Mouse (Mus musculus) MEL (cell line): ENCODE results near the gene Zbed3. TPM values are rescaled to one million over a fixed set of nuclear protein-coding genes. Genes with fewer than 3 reads are reported as not detected.

Source experiments
- DNase-seq: peaks from one replicate; pipeline ENCODE4 v3.0.0; 2011; ENCODE audit warnings: low read depth, low spot score
- H3K27ac ChIP-seq: 2 replicates; pipeline ENCODE4 v1.5.1; 2012; ENCODE audit warnings: low read depth, mild to moderate bottlenecking, control low read depth, low read length, moderate library complexity; ENCODE audit not compliant: control insufficient read depth
- H3K27me3 ChIP-seq, 2 experiments: fragments of 150-350 bp in 1 of 2; sonication (generic) in 1 of 2; 2 replicates each; pipeline ENCODE4 v1.6.1; 2012; ENCODE audit warnings: low read length in 2 of 2, mild to moderate bottlenecking in 2 of 2, improper control_type of control experiment in 1 of 2, moderate library complexity in 1 of 2; ENCODE audit not compliant: insufficient read depth in 2 of 2, control insufficient read depth in 1 of 2
- H3K36me3 ChIP-seq, 2 experiments: 2 replicates each; pipeline ENCODE4 v1.6.1; 2012 to 2014; ENCODE audit warnings: low read length in 2 of 2, improper control_type of control experiment in 1 of 2, inconsistent platforms in 1 of 2, mild to moderate bottlenecking in 1 of 2; ENCODE audit not compliant: insufficient read depth in 2 of 2, control insufficient read depth in 1 of 2
- H3K4me1 ChIP-seq, 2 experiments: fragments of 150-350 bp in 1 of 2; sonication (generic) in 1 of 2; 2 replicates each; pipeline ENCODE4 v1.6.1; 2012; ENCODE audit warnings: low read length in 2 of 2, improper control_type of control experiment in 1 of 2, mild to moderate bottlenecking in 1 of 2; ENCODE audit not compliant: insufficient read depth in 2 of 2, control insufficient read depth in 1 of 2
- H3K4me3 ChIP-seq, 2 experiments: fragments of 150-350 bp in 1 of 2; sonication (generic) in 1 of 2; 2 replicates each; pipeline ENCODE4 v1.5.1; 2012; ENCODE audit warnings: low read depth in 2 of 2, low read length in 2 of 2, mild to moderate bottlenecking in 2 of 2, moderate library complexity in 2 of 2, control low read depth in 1 of 2, improper control_type of control experiment in 1 of 2; ENCODE audit not compliant: control insufficient read depth in 1 of 2, insufficient read depth in 1 of 2
- H3K79me2 ChIP-seq: 2 replicates; pipeline ENCODE4 v1.6.1; 2012; ENCODE audit warnings: mild to moderate bottlenecking, low read length, moderate library complexity; ENCODE audit not compliant: control insufficient read depth, poor library complexity, insufficient read depth
- H3K9ac ChIP-seq: 2 replicates; pipeline ENCODE4 v1.6.1; 2012; ENCODE audit warnings: low read depth, mild to moderate bottlenecking, control low read depth, low read length, moderate library complexity; ENCODE audit not compliant: control insufficient read depth, poor library complexity, severe bottlenecking
- H3K9me3 ChIP-seq: fragments of 150-350 bp; sonication (generic); replicated peaks from 2 replicates; pipeline ENCODE4 v1.6.1; 2012; ENCODE audit warnings: mild to moderate bottlenecking, low read length, improper control_type of control experiment, moderate library complexity; ENCODE audit not compliant: insufficient read depth
- BHLHE40 ChIP-seq: IDR thresholded peaks from 2 replicates; pipeline ENCODE4 v1.6.1; 2012; ENCODE audit warnings: low read depth, mild to moderate bottlenecking, inconsistent platforms, low read length, improper control_type of control experiment, borderline replicate concordance
- CHD1 ChIP-seq: IDR thresholded peaks from 2 replicates; pipeline ENCODE4 v1.6.1; 2012; ENCODE audit warnings: low read depth, mild to moderate bottlenecking, inconsistent platforms, low read length, improper control_type of control experiment
- CHD2 ChIP-seq: IDR thresholded peaks from 2 replicates; pipeline ENCODE4 v1.6.1; 2011; ENCODE audit warnings: low read length, improper control_type of control experiment
- E2F4 ChIP-seq: IDR thresholded peaks from 2 replicates; pipeline ENCODE4 v1.6.1; 2011; ENCODE audit warnings: low read depth, low read length, improper control_type of control experiment, borderline replicate concordance
- EP300 ChIP-seq, 2 experiments: IDR thresholded peaks; 2 replicates each; pipeline ENCODE4 v1.6.1; 2011; ENCODE audit warnings: improper control_type of control experiment in 2 of 2, low read length in 2 of 2, low read depth in 1 of 2, mild to moderate bottlenecking in 1 of 2
- GATA1 ChIP-seq: IDR thresholded peaks from 2 replicates; pipeline ENCODE4 v1.6.1; 2011; ENCODE audit warnings: low read depth, low read length, improper control_type of control experiment
- HCFC1 ChIP-seq: IDR thresholded peaks from 2 replicates; pipeline ENCODE4 v1.6.1; 2012; ENCODE audit warnings: low read depth, mild to moderate bottlenecking, inconsistent platforms, low read length, improper control_type of control experiment, moderate library complexity
- MAX ChIP-seq: IDR thresholded peaks from 2 replicates; pipeline ENCODE4 v1.6.1; 2011; ENCODE audit warnings: low read length, improper control_type of control experiment
- MEF2A ChIP-seq: IDR thresholded peaks from 2 replicates; pipeline ENCODE4 v1.6.1; 2014; ENCODE audit warnings: low read depth, mild to moderate bottlenecking, inconsistent platforms, low read length, improper control_type of control experiment; ENCODE audit not compliant: poor library complexity, insufficient replicate concordance, severe bottlenecking; ENCODE audit errors: extremely low read depth
- MXI1 ChIP-seq: IDR thresholded peaks from 2 replicates; pipeline ENCODE4 v1.6.1; 2011; ENCODE audit warnings: mild to moderate bottlenecking, low read depth, low read length, improper control_type of control experiment
- MYC ChIP-seq: IDR thresholded peaks from 2 replicates; pipeline ENCODE4 v1.6.1; 2011; ENCODE audit warnings: low read depth, mild to moderate bottlenecking, low read length, improper control_type of control experiment, moderate library complexity
- NELFE ChIP-seq: IDR thresholded peaks from 2 replicates; pipeline ENCODE4 v1.6.1; 2011; ENCODE audit warnings: low read depth, low read length, improper control_type of control experiment
- NRF1 ChIP-seq: IDR thresholded peaks from 2 replicates; pipeline ENCODE4 v1.6.1; 2014; ENCODE audit warnings: low read depth, mild to moderate bottlenecking, inconsistent platforms, low read length, improper control_type of control experiment, moderate library complexity; ENCODE audit not compliant: poor library complexity, insufficient read depth, severe bottlenecking
- POLR2AphosphoS2 ChIP-seq: IDR thresholded peaks from 2 replicates; pipeline ENCODE4 v1.6.1; 2011; ENCODE audit warnings: low read length, improper control_type of control experiment
- POLR2AphosphoS5 ChIP-seq: IDR thresholded peaks from 2 replicates; pipeline ENCODE4 v1.6.1; 2012; ENCODE audit warnings: low read depth, borderline replicate concordance, mild to moderate bottlenecking, inconsistent platforms, low read length, moderate library complexity, mixed read lengths
- RCOR1 ChIP-seq: IDR thresholded peaks from 2 replicates; pipeline ENCODE4 v1.6.1; 2012; ENCODE audit warnings: low read depth, mild to moderate bottlenecking, inconsistent platforms, low read length, improper control_type of control experiment
- SIN3A ChIP-seq: IDR thresholded peaks from 2 replicates; pipeline ENCODE4 v1.6.1; 2012; ENCODE audit warnings: low read length, improper control_type of control experiment, inconsistent platforms
- TAL1 ChIP-seq: IDR thresholded peaks from 2 replicates; pipeline ENCODE4 v1.6.1; 2012; ENCODE audit warnings: mild to moderate bottlenecking, inconsistent platforms, low read length, moderate library complexity, mixed read lengths
- TBP ChIP-seq: IDR thresholded peaks from 2 replicates; pipeline ENCODE4 v1.8.0; 2011; ENCODE audit warnings: low read depth, low read length, improper control_type of control experiment
- TCF12 ChIP-seq: IDR thresholded peaks from 2 replicates; pipeline ENCODE4 v1.6.1; 2014; ENCODE audit warnings: low read depth, mild to moderate bottlenecking, inconsistent platforms, low read length, improper control_type of control experiment, moderate library complexity
- UBTF ChIP-seq: IDR thresholded peaks from 2 replicates; pipeline ENCODE4 v1.6.1; 2012; ENCODE audit warnings: low read depth, mild to moderate bottlenecking, inconsistent platforms, low read length, improper control_type of control experiment, moderate library complexity, borderline replicate concordance; ENCODE audit not compliant: insufficient read depth
- USF2 ChIP-seq, 2 experiments: IDR thresholded peaks; 2 replicates each; pipeline ENCODE4 v1.6.1; 2011 to 2012; ENCODE audit warnings: improper control_type of control experiment in 2 of 2, low read length in 2 of 2, borderline replicate concordance in 1 of 2, inconsistent platforms in 1 of 2, low read depth in 1 of 2, mild to moderate bottlenecking in 1 of 2; ENCODE audit not compliant: insufficient read depth in 1 of 2
- ZKSCAN1 ChIP-seq: IDR thresholded peaks from 2 replicates; pipeline ENCODE4 v1.6.1; 2012; ENCODE audit warnings: low read depth, mild to moderate bottlenecking, inconsistent platforms, low read length, improper control_type of control experiment, moderate library complexity
- ZMIZ1 ChIP-seq: IDR thresholded peaks from 2 replicates; pipeline ENCODE4 v1.6.1; 2012; ENCODE audit warnings: low read depth, mild to moderate bottlenecking, inconsistent platforms, low read length, improper control_type of control experiment, moderate library complexity
- ZNF384 ChIP-seq: IDR thresholded peaks from 2 replicates; pipeline ENCODE4 v1.6.1; 2012; ENCODE audit warnings: low read depth, mild to moderate bottlenecking, inconsistent platforms, low read length, improper control_type of control experiment
- polyA plus RNA-seq, 2 experiments: library from polyadenylated mRNA; stranded (reverse) in 1 of 2; unstranded in 1 of 2; fragments of >175 nt in 1 of 2; fragments of >200 nt in 1 of 2; gene quantifications; 2 replicates each; pipeline versions ENCODE4 v1.2.1 to v1.2.4; 2012; ENCODE audit warnings: low replicate concordance in 2 of 2, low read depth in 1 of 2; ENCODE audit not compliant: insufficient read length in 2 of 2, insufficient read depth in 1 of 2, missing spikeins in 1 of 2
- total RNA-seq: library from RNA; depleted of rRNA; stranded (reverse); fragments of 300-350 nt; gene quantifications from 2 replicates; pipeline ENCODE4 v1.2.3, GENCODE M21; 2012

Gene Zbed3
- total and polyA plus RNA-seq, 3 experiments: not detected

GRCm38 (mm10) chr13:95288027-95288426, 35.4 kb upstream of the Zbed3 start:
- no peaks in the 10 kb centered on the region for H3K36me3 ChIP-seq
- no peaks in the 10 kb centered on the region for H3K27me3 ChIP-seq
- no peak for DNase-seq
- H3K9me3 ChIP-seq: no peaks in the 10 kb centered on the region
- no peak overlapping the region for H3K27ac ChIP-seq
- H3K4me1 ChIP-seq: no peaks in the 10 kb centered on the region
- no peak overlapping the region for H3K4me3 ChIP-seq
- H3K9ac ChIP-seq: no peak overlapping the region
- no peaks in the 10 kb centered on the region for H3K79me2 ChIP-seq
- TF ChIP-seq TCF12 (no peak), TAL1 (no peak), USF2 (IDR thresholded peaks at IDR 0.05; ENCODE audit: borderline replicate concordance in 1 of 2, insufficient read depth in 1 of 2, low read depth in 1 of 2, low read length in 2 of 2) (no peak), GATA1 (no peak), NRF1 (no peak), NELFE (no peak), CHD1 (no peak), MYC (no peak), E2F4 (no peak), EP300 (IDR thresholded peaks at IDR 0.05; ENCODE audit: low read depth in 1 of 2, low read length in 2 of 2) (no peak), SIN3A (no peak), RCOR1 (no peak)

GRCm38 (mm10) chr13:95291983-95292382, 31.4 kb upstream of the Zbed3 start:
- Histone ChIP-seq H3K27me3 (no peaks in the 10 kb centered on the region), H3K9ac (no peak overlapping the region), H3K9me3 (no peaks in the 10 kb centered on the region), H3K4me3 (no peak overlapping the region), H3K36me3 (no peaks in the 10 kb centered on the region), H3K4me1 (no peaks in the 10 kb centered on the region), H3K79me2 (no peaks in the 10 kb centered on the region), H3K27ac (no peak overlapping the region)
- DNase-seq: no peak
- TF ChIP-seq HCFC1 (no peak), ZKSCAN1 (no peak), CHD1 (no peak), ZMIZ1 (no peak), BHLHE40 (no peak), E2F4 (no peak), RCOR1 (no peak)

- no peaks in the 10 kb centered on the region for H3K27me3 ChIP-seq
- no peaks in the 10 kb centered on the region for H3K9me3 ChIP-seq
- H3K9ac ChIP-seq: no peak overlapping the region
- no peak overlapping the region for H3K4me3 ChIP-seq
- DNase-seq: no peak
- H3K36me3 ChIP-seq: no peaks in the 10 kb centered on the region
- H3K79me2 ChIP-seq: no peaks in the 10 kb centered on the region
- no peak overlapping the region for H3K27ac ChIP-seq
- H3K4me1 ChIP-seq: no peaks in the 10 kb centered on the region
- TF ChIP-seq RCOR1 (no peak), GATA1 (no peak), POLR2AphosphoS5 (no peak), EP300 (IDR thresholded peaks at IDR 0.05; ENCODE audit: low read depth in 1 of 2, low read length in 2 of 2) (no peak), CHD1 (no peak), UBTF (no peak), USF2 (IDR thresholded peaks at IDR 0.05; ENCODE audit: borderline replicate concordance in 1 of 2, insufficient read depth in 1 of 2, low read depth in 1 of 2, low read length in 2 of 2) (no peak), CHD2 (no peak), POLR2AphosphoS2 (no peak), TBP (no peak), ZKSCAN1 (no peak), ZMIZ1 (no peak), MXI1 (no peak), E2F4 (no peak), ZNF384 (no peak), BHLHE40 (no peak), MAX (no peak), MEF2A (no peak)
Observed at GRCm38 (mm10) chr13:95299956-95300355, 23.5 kb upstream of the Zbed3 start.
